Mouse (Mus musculus): ENCODE results near the gene Fam50b. TPM values are rescaled to one million over a fixed set of nuclear protein-coding genes. Genes with fewer than 3 reads are reported as not detected.

Fam50b gene
- polyA plus RNA-seq, 1 experiment from 2014 or later, result not detected

Other genes starting within 250 kb of the Fam50b start
- 11.8 and 12.0 TPM in 2 replicates for gene Pxdc1, start 81.4 kb upstream of the Fam50b start, polyA plus RNA-seq (2015; fragmentation: Nextera tagmentation; extraction: Ambion mirVana)
- 71.8 and 76.7 TPM in 2 replicates for gene Prpf4b, start 140.5 kb downstream of the Fam50b start, polyA plus RNA-seq (2015; fragmentation: Nextera tagmentation; extraction: Ambion mirVana)
- gene Fam217a, start 189.5 kb downstream of the Fam50b start, polyA plus RNA-seq (2015; fragmentation: Nextera tagmentation; extraction: Ambion mirVana), result 4.4 and 4.5 TPM in 2 replicates
- not detected in 2 replicates for gene 4933417A18Rik, start 189.6 kb downstream of the Fam50b start, polyA plus RNA-seq (2015; fragmentation: Nextera tagmentation; extraction: Ambion mirVana)
- gene Eci3, start 229.0 kb downstream of the Fam50b start, polyA plus RNA-seq (2015; fragmentation: Nextera tagmentation; extraction: Ambion mirVana), result 3.8 and 4.2 TPM in 2 replicates